Mouse (Mus musculus): ENCODE data around the gene Zfx. TPM values are rescaled to one million over a fixed set of nuclear protein-coding genes. Genes with fewer than 3 reads are reported as not detected.

Gene Zfx
- polyA plus RNA-seq, 1 experiment from 2014 or later = 26.9 TPM

DNA sequence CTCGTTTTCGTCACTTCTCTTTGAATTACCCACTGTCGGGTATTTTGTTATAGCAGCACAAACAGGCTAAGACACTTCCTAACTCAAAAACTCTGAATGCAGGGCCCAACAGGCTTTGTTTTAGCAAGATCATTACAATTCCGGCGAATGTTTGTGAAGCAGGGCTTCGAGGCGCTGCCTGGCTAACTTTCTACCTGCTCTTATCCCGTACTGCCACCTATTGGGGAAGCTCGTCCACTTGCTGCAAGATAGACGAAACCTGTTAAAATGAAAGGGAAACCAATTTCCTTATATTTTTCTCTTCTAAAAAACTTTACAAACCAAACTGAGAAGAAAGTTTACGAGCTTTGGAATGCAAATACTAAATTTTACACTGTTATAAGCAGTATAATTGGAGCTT, 90.6 kb downstream of the Zfx start:
- 32% methylated on average over 11 of the region's 11 CpGs for WGBS

DNA sequence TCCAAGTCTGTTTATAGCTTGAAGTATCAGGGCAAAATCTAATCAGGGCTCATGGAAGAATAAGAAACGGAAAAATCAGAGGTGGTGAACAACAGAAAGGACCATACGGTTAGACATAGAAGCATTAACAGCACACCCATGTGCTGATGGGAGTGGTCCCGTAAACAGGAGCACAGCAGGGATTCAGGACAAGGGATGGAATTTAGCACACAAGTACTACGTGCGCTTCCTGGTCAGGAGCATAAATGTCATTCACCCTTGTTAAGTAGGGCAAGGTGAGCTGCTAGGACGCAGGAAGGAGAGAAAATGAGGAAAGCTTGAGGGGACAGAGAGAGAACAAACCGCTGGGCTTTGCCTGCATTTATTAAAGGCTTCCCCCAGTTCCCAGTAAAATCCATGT, 93.4 kb downstream of the Zfx start:
- no peak for ATAC-seq (ENCODE audit: insufficient read depth, low FRiP score)
- WGBS = 67% methylated on average over 7 of the region's 7 CpGs
- Histone ChIP-seq H3K27me3 (ENCODE audit: control insufficient read depth, insufficient read depth, low read length) (peaks cover 8% of the 10 kb centered on the region; the same call in 1 of the 2 replicates), H3K4me3 (replicated peaks; ENCODE audit: low read length) (no peak overlapping the region), H3K9me3 (replicated peaks; ENCODE audit: control insufficient read depth, low read length) (no peaks in the 10 kb centered on the region), H3K9ac (ENCODE audit: low read length) (no peak overlapping the region), H3K27ac (ENCODE audit: low read length) (no peak overlapping the region), H3K36me3 (ENCODE audit: control insufficient read depth, insufficient read depth, low read length) (no peaks in the 10 kb centered on the region), H3K4me2 (ENCODE audit: low read depth, low read length) (no peak overlapping the region), H3K4me1 (ENCODE audit: control insufficient read depth, insufficient read depth, low read length) (no peaks in the 10 kb centered on the region)

More for the DNA sequence above, 90.6 kb downstream of the Zfx start:
- ATAC-seq (ENCODE audit: insufficient read depth, low FRiP score) = no peak
- H3K4me3 ChIP-seq (replicated peaks; ENCODE audit: low read length) = no peak overlapping the region; the same call in 1 of the 2 replicates
- H3K27me3 ChIP-seq (ENCODE audit: control insufficient read depth, insufficient read depth, low read length) = peaks cover 8% of the 10 kb centered on the region; the same call in 1 of the 2 replicates
- no peaks in the 10 kb centered on the region for H3K4me1 ChIP-seq (ENCODE audit: control insufficient read depth, insufficient read depth, low read length)
- H3K4me2 ChIP-seq (ENCODE audit: low read depth, low read length) = no peak overlapping the region
- H3K36me3 ChIP-seq (ENCODE audit: control insufficient read depth, insufficient read depth, low read length) = no peaks in the 10 kb centered on the region
- no peaks in the 10 kb centered on the region for H3K9me3 ChIP-seq (replicated peaks; ENCODE audit: control insufficient read depth, low read length)
- H3K9ac ChIP-seq (ENCODE audit: low read length) = no peak overlapping the region
- no peak overlapping the region for H3K27ac ChIP-seq (ENCODE audit: low read length)

Other genes starting within 250 kb of the Zfx start
- 0.17 and 0.35 TPM in 2 replicates for gene AU015836, start 155.0 kb downstream of the Zfx start, polyA plus RNA-seq (2015; fragmentation: Nextera tagmentation; extraction: Ambion mirVana)
- gene Eif2s3x, start 89.2 kb upstream of the Zfx start, polyA plus RNA-seq (2015; fragmentation: Nextera tagmentation; extraction: Ambion mirVana) = 64.8 and 77.2 TPM in 2 replicates
- gene Klhl15, start 110.9 kb upstream of the Zfx start, polyA plus RNA-seq (2015; fragmentation: Nextera tagmentation; extraction: Ambion mirVana) = 8.4 and 8.5 TPM in 2 replicates
- gene Fam90a1b, start 243.1 kb upstream of the Zfx start, polyA plus RNA-seq (2015; fragmentation: Nextera tagmentation; extraction: Ambion mirVana) = 0.07 and 0.18 TPM in 2 replicates
- gene Apoo, start 243.4 kb upstream of the Zfx start, polyA plus RNA-seq (2015; fragmentation: Nextera tagmentation; extraction: Ambion mirVana) = 69.4 and 83.4 TPM in 2 replicates